Mouse (Mus musculus): Measurements from ENCODE around the gene Msmo1. TPM values are rescaled to one million over a fixed set of nuclear protein-coding genes. Genes with fewer than 3 reads are reported as not detected.

Gene Msmo1
- total and polyA plus RNA-seq, 2 experiments: 87.0 to 352 TPM

DNA sequence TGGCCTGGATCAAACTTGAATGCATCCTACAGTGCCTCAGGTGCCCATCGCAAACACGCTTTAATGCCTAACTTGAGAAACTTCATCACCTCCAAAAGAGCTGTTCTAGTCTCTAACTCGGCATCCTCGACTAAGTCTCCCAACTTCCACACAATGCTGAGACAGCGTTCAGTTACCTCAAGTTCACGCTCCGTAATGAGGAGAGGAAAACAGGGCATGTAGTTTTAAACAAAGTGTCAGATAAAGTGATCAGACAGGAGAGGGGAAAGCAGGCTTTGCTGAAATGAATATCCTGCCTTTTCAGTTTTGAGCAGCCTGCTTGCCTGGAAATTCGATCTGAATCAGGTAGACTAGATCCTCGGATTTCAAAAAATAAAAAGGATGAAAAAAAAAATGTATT, 996 bp downstream of the Msmo1 start:
- WGBS: 4% methylated on average over 9 of the region's 9 CpGs
- no peak for TF ChIP-seq POLR2A (IDR thresholded peaks at IDR 0.05; ENCODE audit: extremely low read depth, insufficient read depth, low read length)
- TF ChIP-seq CTCF (IDR thresholded peaks at IDR 0.05; ENCODE audit: low read depth, low read length): no peak
- Histone ChIP-seq H3K27ac (replicated peaks; ENCODE audit: insufficient read depth, low read depth, low read length) (peak overlapping the region; percentile 92), H3K4me1 (ENCODE audit: control insufficient read depth, insufficient read depth, low read length) (peaks cover 24% of the 10 kb centered on the region), H3K4me3 (ENCODE audit: insufficient read depth, low read depth, low read length) (peak overlapping the region; percentile 85), H3K36me3 (ENCODE audit: control insufficient read depth, insufficient read depth, low read length) (peaks cover 19% of the 10 kb centered on the region), H3K9ac (ENCODE audit: low read depth, low read length) (peak overlapping the region; percentile 89), H3K79me2 (ENCODE audit: control insufficient read depth, insufficient read depth, low read length) (peaks cover 5% of the 10 kb centered on the region; the same call in 1 of the 2 replicates), H3K27me3 (ENCODE audit: control insufficient read depth, insufficient read depth, low read length) (no peaks in the 10 kb centered on the region)
- peak; percentile 39 for DNase-seq (ENCODE audit: extremely low read depth, low read depth, low spot score)

DNA sequence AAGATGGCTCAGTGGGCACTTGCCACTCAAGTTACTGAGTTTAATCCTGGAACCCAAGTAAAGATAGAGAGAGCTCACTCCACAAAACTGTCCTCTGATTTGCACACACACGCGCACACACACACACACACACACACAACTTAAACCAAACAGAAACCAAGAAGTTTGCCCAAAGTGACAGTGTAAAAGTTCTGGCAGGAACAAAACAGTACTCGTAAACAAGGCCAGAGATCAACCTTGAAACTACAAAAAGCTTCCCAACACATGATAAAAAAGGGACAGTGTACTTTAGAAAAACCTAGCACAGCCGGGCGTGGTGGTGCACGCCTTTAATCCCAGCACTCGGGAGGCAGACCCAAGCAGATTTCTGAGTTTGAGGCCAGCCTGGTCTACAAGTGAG, 5.4 kb downstream of the Msmo1 start:
- H3K4me1 ChIP-seq (ENCODE audit: control insufficient read depth, insufficient read depth, low read length): peaks cover 17% of the 10 kb centered on the region
- H3K9ac ChIP-seq (ENCODE audit: low read depth, low read length): peak overlapping the region; percentile 33; the same call in 1 of the 2 replicates
- no peak overlapping the region for H3K4me3 ChIP-seq (ENCODE audit: insufficient read depth, low read depth, low read length)
- H3K27ac ChIP-seq (replicated peaks; ENCODE audit: insufficient read depth, low read depth, low read length): peak overlapping the region; percentile 62; the same call in 1 of the 2 replicates
- peaks cover 54% of the 10 kb centered on the region for H3K36me3 ChIP-seq (ENCODE audit: control insufficient read depth, insufficient read depth, low read length)
- WGBS: 26% methylated on average over 7 of the region's 7 CpGs
- peak; percentile 79 for DNase-seq (ENCODE audit: extremely low read depth, low read depth, low spot score)
- no peak for TF ChIP-seq POLR2A (IDR thresholded peaks at IDR 0.05; ENCODE audit: extremely low read depth, insufficient read depth, low read length)
- no peak for TF ChIP-seq CTCF (IDR thresholded peaks at IDR 0.05; ENCODE audit: low read depth, low read length)
- no peaks in the 10 kb centered on the region for H3K27me3 ChIP-seq (ENCODE audit: control insufficient read depth, insufficient read depth, low read length)
- H3K79me2 ChIP-seq (ENCODE audit: control insufficient read depth, insufficient read depth, low read length): peaks cover 5% of the 10 kb centered on the region; the same call in 1 of the 2 replicates

DNA sequence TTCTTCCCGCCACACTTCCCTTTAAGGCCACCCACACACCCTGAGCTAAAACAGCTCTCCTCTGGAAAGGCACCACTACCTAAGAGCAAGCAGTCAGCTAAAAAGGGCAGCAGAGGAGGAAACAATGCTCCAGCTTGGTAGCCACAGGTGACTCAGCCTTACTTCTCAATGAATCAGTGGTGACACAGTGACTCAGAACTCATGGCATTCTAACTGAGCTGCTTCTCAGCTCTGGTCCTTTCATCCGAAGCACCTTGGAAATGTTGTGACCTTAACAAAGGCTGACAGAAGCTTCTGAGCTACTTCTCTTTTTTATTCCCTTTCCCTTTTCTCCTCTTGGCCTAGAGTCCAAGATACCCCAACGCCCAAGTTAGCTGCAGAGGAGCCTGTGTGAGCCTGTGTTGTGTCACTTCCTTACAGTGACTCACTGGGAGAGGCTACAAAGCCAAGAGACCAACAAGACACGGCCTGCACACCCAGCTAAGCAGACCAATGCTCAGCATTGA, 7.3 kb downstream of the Msmo1 start:
- no peak overlapping the region for H3K4me3 ChIP-seq (ENCODE audit: insufficient read depth, low read depth, low read length)
- H3K4me1 ChIP-seq (ENCODE audit: control insufficient read depth, insufficient read depth, low read length): peaks cover 11% of the 10 kb centered on the region
- H3K27me3 ChIP-seq (ENCODE audit: control insufficient read depth, insufficient read depth, low read length): no peaks in the 10 kb centered on the region
- peaks cover 69% of the 10 kb centered on the region for H3K36me3 ChIP-seq (ENCODE audit: control insufficient read depth, insufficient read depth, low read length)
- no peak for DNase-seq (ENCODE audit: extremely low read depth, low read depth, low spot score)
- no peaks in the 10 kb centered on the region for H3K79me2 ChIP-seq (ENCODE audit: control insufficient read depth, insufficient read depth, low read length)
- no peak overlapping the region for H3K27ac ChIP-seq (replicated peaks; ENCODE audit: insufficient read depth, low read depth, low read length)
- WGBS: 79% methylated on average over 4 of the region's 4 CpGs
- no peak for TF ChIP-seq CTCF (IDR thresholded peaks at IDR 0.05; ENCODE audit: low read depth, low read length)
- no peak for TF ChIP-seq POLR2A (IDR thresholded peaks at IDR 0.05; ENCODE audit: extremely low read depth, insufficient read depth, low read length)
- no peak overlapping the region for H3K9ac ChIP-seq (ENCODE audit: low read depth, low read length)

DNA sequence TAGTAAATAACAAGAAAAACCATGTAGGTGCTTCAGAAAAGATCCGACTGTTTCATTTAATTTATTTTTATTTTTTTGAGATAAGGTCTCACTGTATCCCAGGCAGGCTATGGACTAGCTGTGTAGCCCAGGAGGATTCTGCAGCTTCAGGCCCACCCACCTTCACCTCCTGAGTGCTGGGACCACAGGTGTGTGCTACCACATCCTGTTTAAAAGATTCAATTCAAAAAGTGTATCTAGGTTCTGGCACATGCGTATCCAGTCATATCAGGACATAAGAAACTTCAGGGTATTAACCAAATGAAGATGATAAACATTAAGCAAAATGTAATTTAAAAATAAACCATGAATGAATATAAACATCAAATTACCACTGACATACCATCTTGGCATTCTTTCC, 10.4 kb downstream of the Msmo1 start:
- peaks cover 80% of the 10 kb centered on the region for H3K36me3 ChIP-seq (ENCODE audit: control insufficient read depth, insufficient read depth, low read length)
- H3K79me2 ChIP-seq (ENCODE audit: control insufficient read depth, insufficient read depth, low read length): no peaks in the 10 kb centered on the region
- H3K4me1 ChIP-seq (ENCODE audit: control insufficient read depth, insufficient read depth, low read length): no peaks in the 10 kb centered on the region
- no peak overlapping the region for H3K27ac ChIP-seq (replicated peaks; ENCODE audit: insufficient read depth, low read depth, low read length)
- no peak overlapping the region for H3K9ac ChIP-seq (ENCODE audit: low read depth, low read length)
- no peaks in the 10 kb centered on the region for H3K27me3 ChIP-seq (ENCODE audit: control insufficient read depth, insufficient read depth, low read length)
- H3K4me3 ChIP-seq (ENCODE audit: insufficient read depth, low read depth, low read length): no peak overlapping the region
- 85% methylated on average over 2 of the region's 2 CpGs for WGBS
- TF ChIP-seq CTCF (IDR thresholded peaks at IDR 0.05; ENCODE audit: low read depth, low read length) (no peak), POLR2A (IDR thresholded peaks at IDR 0.05; ENCODE audit: extremely low read depth, insufficient read depth, low read length) (no peak)
- DNase-seq (ENCODE audit: extremely low read depth, low read depth, low spot score): no peak

DNA sequence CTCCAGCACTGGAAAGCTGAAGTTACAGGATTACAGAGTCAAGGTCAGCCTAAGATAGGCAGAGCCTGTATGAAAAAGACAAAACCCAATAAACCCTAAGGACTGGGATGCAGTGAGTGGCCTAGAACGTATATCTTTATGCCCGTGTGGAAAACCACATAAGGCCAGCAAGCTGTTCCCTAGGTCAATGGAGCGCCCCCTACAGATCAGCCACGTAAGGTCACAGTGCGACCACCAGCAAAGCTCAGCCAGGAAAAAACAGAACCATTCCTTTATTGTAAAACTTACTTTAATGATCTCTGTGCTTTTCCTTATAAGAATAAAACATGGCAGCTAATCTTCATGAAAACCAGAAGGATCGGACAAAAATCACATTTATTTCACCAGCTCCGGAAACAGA, 15.7 kb downstream of the Msmo1 start:
- peaks cover 55% of the 10 kb centered on the region for H3K36me3 ChIP-seq (ENCODE audit: control insufficient read depth, insufficient read depth, low read length)
- no peak overlapping the region for H3K27ac ChIP-seq (replicated peaks; ENCODE audit: insufficient read depth, low read depth, low read length)
- H3K79me2 ChIP-seq (ENCODE audit: control insufficient read depth, insufficient read depth, low read length): no peaks in the 10 kb centered on the region
- H3K4me3 ChIP-seq (ENCODE audit: insufficient read depth, low read depth, low read length): no peak overlapping the region
- no peaks in the 10 kb centered on the region for H3K27me3 ChIP-seq (ENCODE audit: control insufficient read depth, insufficient read depth, low read length)
- no peak for TF ChIP-seq POLR2A (IDR thresholded peaks at IDR 0.05; ENCODE audit: extremely low read depth, insufficient read depth, low read length)
- TF ChIP-seq CTCF (IDR thresholded peaks at IDR 0.05; ENCODE audit: low read depth, low read length): peak; percentile 23; the same call in 1 of the 2 replicates
- WGBS: 91% methylated on average over 7 of the region's 7 CpGs
- H3K4me1 ChIP-seq (ENCODE audit: control insufficient read depth, insufficient read depth, low read length): peaks cover 2% of the 10 kb centered on the region; the same call in 1 of the 2 replicates
- no peak for DNase-seq (ENCODE audit: extremely low read depth, low read depth, low spot score)
- H3K9ac ChIP-seq (ENCODE audit: low read depth, low read length): no peak overlapping the region

DNA sequence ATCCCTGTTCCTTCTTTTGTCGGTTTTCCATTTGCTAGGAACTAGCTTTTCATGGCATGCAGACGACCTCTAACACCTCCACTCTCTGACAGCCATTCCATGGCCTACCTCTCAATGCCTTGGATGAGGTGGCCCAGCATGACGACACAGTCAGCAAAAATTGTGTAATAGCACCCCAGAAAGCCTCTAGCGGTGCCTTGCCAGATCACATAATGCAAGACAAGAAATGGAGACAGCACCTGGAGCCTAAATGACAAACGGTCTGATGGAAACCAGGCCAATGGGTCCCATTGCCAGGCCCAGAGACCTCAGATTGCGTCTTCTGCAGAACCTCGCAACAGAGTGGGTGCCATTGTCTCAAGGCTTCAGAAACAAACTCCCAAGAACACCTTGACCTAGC, 21.1 kb downstream of the Msmo1 start:
- H3K27me3 ChIP-seq (ENCODE audit: control insufficient read depth, insufficient read depth, low read length): no peaks in the 10 kb centered on the region
- H3K4me1 ChIP-seq (ENCODE audit: control insufficient read depth, insufficient read depth, low read length): peaks cover 4% of the 10 kb centered on the region
- no peaks in the 10 kb centered on the region for H3K79me2 ChIP-seq (ENCODE audit: control insufficient read depth, insufficient read depth, low read length)
- WGBS: 56% methylated on average over 7 of the region's 7 CpGs
- peaks cover 9% of the 10 kb centered on the region for H3K36me3 ChIP-seq (ENCODE audit: control insufficient read depth, insufficient read depth, low read length)
- H3K9ac ChIP-seq (ENCODE audit: low read depth, low read length): no peak overlapping the region
- H3K4me3 ChIP-seq (ENCODE audit: insufficient read depth, low read depth, low read length): no peak overlapping the region
- H3K27ac ChIP-seq (replicated peaks; ENCODE audit: insufficient read depth, low read depth, low read length): no peak overlapping the region
- DNase-seq (ENCODE audit: extremely low read depth, low read depth, low spot score): peak; percentile 74
- TF ChIP-seq CTCF (IDR thresholded peaks at IDR 0.05; ENCODE audit: low read depth, low read length) (no peak), POLR2A (IDR thresholded peaks at IDR 0.05; ENCODE audit: extremely low read depth, insufficient read depth, low read length) (no peak)

Measured in liver, adult 2 months (tissue).